Mouse (Mus musculus): ENCODE measurements around the gene Xlr4b. TPM values are rescaled to one million over a fixed set of nuclear protein-coding genes. Genes with fewer than 3 reads are reported as not detected.
"Not testable (repeated sequence)": the region's sequence is repeated elsewhere in the genome, so short reads cannot be mapped to it uniquely, and the experiment has no call there.

Gene Xlr4b
- 100 to 1,000 TPM; 144 to 160 TPM for polyA plus RNA-seq (2017; shearing (Covaris generic))

DNA sequence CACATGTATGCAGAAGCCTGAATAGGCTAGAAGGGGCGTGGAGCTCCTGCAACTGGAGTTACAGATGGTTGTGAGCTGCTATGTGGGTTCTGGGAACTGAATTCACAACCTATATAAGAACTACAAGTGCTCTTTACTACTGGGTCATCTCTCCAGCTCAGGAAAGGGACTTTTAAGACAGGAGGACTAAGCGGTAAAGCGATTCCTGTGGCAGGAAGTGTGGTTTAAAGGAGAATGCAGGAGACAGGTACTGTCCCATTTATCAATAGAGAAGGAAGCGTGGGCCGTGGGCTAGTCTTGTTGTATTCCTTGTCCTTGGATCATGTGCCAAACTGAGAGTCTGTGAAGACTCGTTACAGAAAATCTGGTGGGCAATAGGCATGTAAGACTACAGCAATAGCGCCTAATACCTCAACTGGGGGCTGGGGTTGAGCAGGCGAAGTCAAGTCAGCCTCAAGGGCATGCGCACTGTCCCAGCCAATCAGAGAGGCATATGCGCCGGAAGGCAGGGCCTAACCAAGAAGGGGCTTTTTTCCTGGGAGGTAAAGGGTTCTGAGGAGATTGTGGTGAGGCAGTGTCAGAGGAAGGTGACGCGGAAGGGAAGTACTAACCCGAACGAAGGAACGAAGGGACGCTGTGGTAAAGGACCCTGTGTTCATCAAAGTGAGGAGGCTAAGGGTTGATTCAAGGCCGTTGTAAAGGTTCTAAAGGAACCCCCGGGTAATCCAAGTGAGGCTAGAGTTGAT lies at the start of gene Xlr4b:
TSS of gene Xlr4b (plus strand) at position 515 of the 746 bp plus-strand sequence.
- peak; percentile 71 for ATAC-seq

DNA sequence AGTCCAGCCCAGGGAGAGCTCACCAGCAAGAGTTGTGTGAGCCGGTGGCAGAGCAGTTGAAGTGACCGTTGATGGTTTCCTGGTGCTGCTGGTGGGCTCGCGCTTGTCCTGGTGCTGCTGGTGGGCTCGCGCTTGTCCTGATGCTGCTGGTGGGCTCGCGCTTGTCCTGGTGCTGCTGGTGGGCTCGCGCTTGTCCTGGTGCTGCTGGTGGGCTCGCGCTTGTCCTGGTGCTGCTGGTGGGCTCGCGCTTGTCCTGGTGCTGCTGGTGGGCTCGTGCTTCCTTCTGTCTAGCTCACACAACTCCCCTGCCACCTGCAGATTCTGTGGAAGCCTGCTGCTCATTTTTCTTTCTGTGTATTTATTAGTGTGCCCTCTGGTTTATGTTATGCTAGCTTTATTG lies 37.2 kb upstream of the Xlr4b start, which contains the start of gene Spin2d:
TSS of gene Spin2d (minus strand) at position 101 of the 400 bp plus-strand sequence.
- ATAC-seq: not testable (repeated sequence)

DNA sequence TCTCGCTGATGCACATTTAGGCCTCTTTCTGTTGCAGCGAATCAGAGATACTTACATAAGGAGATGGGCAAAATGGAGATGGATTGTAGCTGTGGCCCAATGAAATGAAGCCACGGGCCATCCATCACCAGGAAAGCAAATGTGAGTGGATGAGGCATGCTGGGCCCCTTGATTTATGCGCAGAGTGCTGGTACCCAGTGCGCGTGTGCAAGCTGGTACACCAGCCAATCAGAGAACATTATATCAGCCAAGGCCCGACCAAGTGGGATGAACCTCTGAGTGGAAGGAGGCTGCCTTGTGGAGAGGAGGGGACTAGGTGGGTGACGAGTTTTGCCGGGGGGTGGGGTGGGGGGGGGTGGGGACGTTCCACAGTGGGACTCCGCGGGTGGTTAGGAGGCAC lies 22.2 kb upstream of the Xlr4b start, which contains the start of gene Xlr3b:
TSS of gene Xlr3b (plus strand) at position 274 of the 400 bp plus-strand sequence.
- peak; percentile 14 for ATAC-seq

DNA sequence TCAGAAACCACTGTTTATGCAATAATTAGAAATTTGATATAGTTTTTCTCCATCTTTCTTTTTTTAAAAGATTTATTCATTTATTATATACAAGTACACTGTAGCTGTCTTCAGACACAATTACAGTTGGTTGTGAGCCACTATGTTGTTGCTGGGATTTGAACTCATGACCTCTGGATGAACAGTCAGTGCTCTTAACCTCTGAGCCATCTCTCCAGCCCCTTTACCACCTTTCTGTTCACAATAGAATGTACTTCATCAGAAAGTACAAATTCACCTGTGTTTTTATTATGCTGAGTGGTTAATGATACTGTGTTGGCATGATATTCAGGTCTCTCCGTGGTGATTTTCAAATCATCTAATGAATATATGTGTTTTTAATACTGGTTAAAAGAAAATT lies 11.2 kb downstream of the Xlr4b start:
- no peak for ATAC-seq

DNA sequence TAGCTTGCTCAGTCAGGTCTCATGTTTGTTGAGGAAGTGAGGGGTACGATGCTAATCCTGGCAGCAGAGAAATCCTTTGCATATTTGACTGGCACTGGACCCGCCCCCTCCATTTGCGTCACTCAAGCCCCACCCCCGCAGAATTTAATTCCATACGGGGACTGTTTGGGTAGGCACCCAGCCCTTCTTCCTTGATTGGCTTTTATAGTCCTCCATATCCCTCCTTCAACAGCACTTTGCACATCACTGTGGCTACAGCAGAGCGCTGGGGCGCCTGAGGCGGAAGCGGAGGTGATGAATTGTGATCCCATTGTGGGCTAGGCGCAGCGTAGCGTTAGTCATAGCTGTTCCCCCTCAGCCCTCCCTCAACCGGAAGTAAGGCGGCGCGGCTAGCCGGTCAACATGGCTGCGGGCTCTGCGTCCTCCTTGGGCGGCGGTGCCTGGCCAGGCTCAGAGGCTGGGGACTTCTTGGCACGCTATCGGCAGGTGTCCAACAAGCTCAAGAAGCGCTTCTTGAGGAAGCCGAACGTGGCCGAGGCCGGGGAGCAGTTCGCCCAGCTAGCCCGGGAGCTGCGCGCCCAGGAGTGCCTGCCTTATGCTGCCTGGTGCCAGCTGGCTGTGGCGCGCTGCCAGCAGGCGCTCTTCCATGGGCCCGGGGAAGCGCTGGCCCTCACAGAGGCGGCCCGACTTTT lies 13.9 kb downstream of the Xlr4b start, which contains the start of gene F8a:
TSS of gene F8a (plus strand) at position 378 of the 692 bp plus-strand sequence.
- ATAC-seq: peak; percentile 87

DNA sequence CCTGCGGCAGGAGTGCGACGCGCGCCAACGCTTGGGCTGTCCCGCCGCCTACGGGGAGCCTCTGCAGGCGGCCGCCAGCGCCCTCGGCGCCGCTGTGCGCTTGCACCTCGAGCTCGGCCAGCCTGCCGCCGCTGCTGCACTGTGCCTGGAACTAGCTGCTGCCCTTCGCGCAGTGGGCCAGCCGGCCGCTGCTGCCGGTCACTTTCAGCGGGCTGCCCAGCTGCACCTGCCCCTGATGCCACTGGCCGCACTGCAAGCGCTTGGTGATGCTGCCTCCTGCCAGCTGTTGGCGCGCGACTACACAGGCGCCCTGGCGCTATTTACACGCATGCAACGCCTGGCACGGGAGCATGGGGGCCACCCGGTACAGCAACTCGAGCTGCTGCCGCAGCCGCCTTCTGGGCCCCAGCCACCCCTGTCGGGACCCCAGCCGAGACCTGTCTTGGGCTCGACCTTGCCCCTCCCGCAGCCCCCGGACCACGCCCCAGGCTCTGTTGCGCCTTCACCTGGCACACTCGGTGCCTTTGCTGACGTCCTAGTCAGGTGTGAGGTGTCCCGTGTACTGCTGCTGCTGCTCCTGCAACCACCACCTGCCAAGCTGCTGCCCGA lies 14.6 kb downstream of the Xlr4b start:
- ATAC-seq: peak; percentile 30

GRCm38 (mm10) chrX:73229288-73229687 lies 15.2 kb downstream of the Xlr4b start:
- no peak for ATAC-seq

GRCm38 (mm10) chrX:73242821-73243325 lies 28.7 kb downstream of the Xlr4b start, which contains the start of gene Xlr4c:
TSS of gene Xlr4c (minus strand) at chrX:73243130.
- peak; percentile 91 for ATAC-seq

DNA sequence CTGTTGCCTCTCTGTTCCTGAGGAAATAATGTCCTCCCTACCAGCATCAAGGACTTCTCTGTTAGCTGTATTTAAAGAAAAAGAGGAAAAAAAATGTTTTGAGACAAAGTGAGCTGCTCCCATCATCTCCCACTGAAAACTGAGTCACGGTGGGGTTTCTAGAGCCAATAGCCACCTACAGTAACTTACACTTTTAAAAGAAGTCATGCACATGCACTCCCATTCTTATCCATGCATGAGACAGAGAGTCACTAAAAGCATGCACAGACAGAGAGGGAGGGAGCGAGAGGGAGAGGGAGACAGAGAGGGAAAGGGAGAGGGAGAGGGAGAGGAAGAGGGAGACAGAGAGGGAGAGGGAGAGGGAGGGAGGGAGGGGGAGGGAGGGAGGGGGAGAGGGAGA lies 48.3 kb downstream of the Xlr4b start:
- not testable (repeated sequence) for ATAC-seq

GRCm38 (mm10) chrX:73265270-73265669 lies 51.1 kb downstream of the Xlr4b start, which contains the start of gene Xlr3c:
TSS of gene Xlr3c (minus strand) at chrX:73265390.
- ATAC-seq: not testable (repeated sequence)

Other genes starting within 250 kb of the Xlr4b start
- not detected for gene Zfp185, start 227.0 kb upstream of the Xlr4b start, polyA plus RNA-seq (2017; shearing (Covaris generic))
- gene Pnma5, start 177.2 kb upstream of the Xlr4b start, polyA plus RNA-seq (2017; shearing (Covaris generic)): not detected
- not detected for gene Pnma3, start 149.5 kb upstream of the Xlr4b start, polyA plus RNA-seq (2017; shearing (Covaris generic))
- 100 to 1,000 TPM; 122 to 127 TPM for gene Xlr4a, start 131.9 kb upstream of the Xlr4b start, polyA plus RNA-seq (2017; shearing (Covaris generic))
- under 1 TPM in 1 of 2 experiments, not detected in 1; 0.97 TPM for gene Xlr3a, start 117.2 kb upstream of the Xlr4b start, polyA plus RNA-seq (2017; shearing (Covaris generic))
- gene Gm14685, start 97.3 kb upstream of the Xlr4b start, polyA plus RNA-seq (2017; shearing (Covaris generic)): not detected
- not detected for gene Xlr5b, start 65.5 kb upstream of the Xlr4b start, polyA plus RNA-seq (2017; shearing (Covaris generic))
- not detected for gene DXBay18, start 64.9 kb upstream of the Xlr4b start, polyA plus RNA-seq (2017; shearing (Covaris generic))
- not detected for gene Spin2d, start 37.3 kb upstream of the Xlr4b start, polyA plus RNA-seq (2017; shearing (Covaris generic))
- gene Xlr3b, start 22.1 kb upstream of the Xlr4b start, polyA plus RNA-seq (2017; shearing (Covaris generic)): 10 to 100 TPM; 12.7 to 30.6 TPM
- 1 to 10 TPM; 1.3 to 1.5 TPM for gene F8a, start 14.0 kb downstream of the Xlr4b start, polyA plus RNA-seq (2017; shearing (Covaris generic))
- gene Xlr4c, start 28.8 kb downstream of the Xlr4b start, polyA plus RNA-seq (2017; shearing (Covaris generic)): 10 to 100 TPM; 85.6 to 87.3 TPM
- gene Xlr3c, start 51.1 kb downstream of the Xlr4b start, polyA plus RNA-seq (2017; shearing (Covaris generic)): not detected
- gene Xlr5a, start 78.6 kb downstream of the Xlr4b start, polyA plus RNA-seq (2017; shearing (Covaris generic)): not detected
- gene Xlr5c, start 78.6 kb downstream of the Xlr4b start, polyA plus RNA-seq (2017; shearing (Covaris generic)): not detected
- gene Gm45015, start 122.5 kb downstream of the Xlr4b start, polyA plus RNA-seq (2017; shearing (Covaris generic)): not detected
- 10 to 100 TPM; 11.0 to 11.6 TPM for gene Zfp275, start 128.3 kb downstream of the Xlr4b start, polyA plus RNA-seq (2017; shearing (Covaris generic))
- not detected for gene Gm18336, start 184.4 kb downstream of the Xlr4b start, polyA plus RNA-seq (2017; shearing (Covaris generic))
- under 1 TPM; 0.09 to 0.22 TPM for gene Zfp92, start 196.8 kb downstream of the Xlr4b start, polyA plus RNA-seq (2017; shearing (Covaris generic))
- gene Trex2, start 221.0 kb downstream of the Xlr4b start, polyA plus RNA-seq (2017; shearing (Covaris generic)): not detected
- gene Haus7, start 244.7 kb downstream of the Xlr4b start, polyA plus RNA-seq (2017; shearing (Covaris generic)): 10 to 100 TPM; 33.0 to 34.5 TPM

Data from activated CD4-positive, CD25-positive, alpha-beta regulatory T cell, adult 4 months (primary cell).